Mouse (Mus musculus) thymus, adult 2 months (tissue): ENCODE measurements around the gene Wwc2.

Experiments used
- CTCF ChIP-seq: fragments of 200-500 bp; IDR thresholded peaks from 2 replicates; pipeline ENCODE4 v1.5.1; 2012; ENCODE audit warnings: mild to moderate bottlenecking, control low read depth, low read length, moderate library complexity, borderline replicate concordance; ENCODE audit not compliant: control insufficient read depth, poor library complexity, insufficient read depth; ENCODE audit errors: extremely low read depth
- POLR2A ChIP-seq: fragments of 200-500 bp; IDR thresholded peaks from 2 replicates; pipeline ENCODE4 v1.6.1; 2012; ENCODE audit warnings: mild to moderate bottlenecking, low read length, control low read depth, moderate library complexity; ENCODE audit not compliant: control insufficient read depth, poor library complexity, insufficient read depth; ENCODE audit errors: extremely low read depth

GRCm38 (mm10) chr8:47974963-47975314 lies 15.8 kb downstream of the Wwc2 start:
- TF ChIP-seq CTCF (no peak), POLR2A (no peak)
